Mouse (Mus musculus): Measurements from ENCODE around the gene Tec. TPM values are rescaled to one million over a fixed set of nuclear protein-coding genes. Genes with fewer than 3 reads are reported as not detected.

The Tec gene
- total RNA-seq (2023): 10 to 100 TPM; 23.0 to 29.9 TPM

DNA sequence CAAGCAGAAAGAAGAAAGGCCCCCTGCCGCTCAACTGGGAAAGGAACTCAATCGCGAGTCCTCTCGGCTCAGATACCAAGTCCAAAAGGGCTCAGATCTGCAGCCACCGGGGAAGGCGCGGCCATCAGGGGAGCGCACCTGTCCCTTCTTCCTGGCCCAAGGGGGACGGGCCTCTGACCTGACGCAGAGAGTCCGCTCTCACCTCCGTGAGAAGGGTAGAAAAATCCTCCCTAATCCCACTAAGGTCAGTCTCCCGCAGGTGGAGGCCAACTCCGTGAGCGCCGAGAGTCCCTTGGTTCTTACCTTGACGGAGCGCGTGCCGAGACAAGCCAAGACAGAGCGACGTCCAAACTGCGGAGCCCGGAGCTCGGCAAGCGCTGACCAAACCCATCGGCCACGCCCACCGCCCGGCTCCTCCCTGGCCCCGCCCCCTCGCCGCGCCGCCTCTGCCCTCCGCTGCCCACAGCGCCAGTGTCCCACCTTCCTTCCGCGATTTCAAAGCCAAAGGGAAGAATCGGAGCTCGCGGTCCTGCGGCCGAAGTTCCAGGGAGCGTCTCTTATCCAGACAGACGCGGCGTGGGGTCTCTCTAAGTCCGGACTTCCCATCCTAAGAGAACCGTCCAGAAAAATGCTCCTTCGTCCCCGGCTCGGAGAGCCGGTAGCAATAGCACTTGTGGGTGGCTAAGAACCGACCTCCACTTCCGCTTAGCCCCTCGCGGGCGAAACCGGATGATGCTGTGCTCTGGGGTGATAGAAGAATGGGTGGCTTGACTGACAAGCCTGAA is at the start of gene Tec:
Gene Tec, minus strand, starts transcription at position 393 of the 785 bp plus-strand sequence.

DNA sequence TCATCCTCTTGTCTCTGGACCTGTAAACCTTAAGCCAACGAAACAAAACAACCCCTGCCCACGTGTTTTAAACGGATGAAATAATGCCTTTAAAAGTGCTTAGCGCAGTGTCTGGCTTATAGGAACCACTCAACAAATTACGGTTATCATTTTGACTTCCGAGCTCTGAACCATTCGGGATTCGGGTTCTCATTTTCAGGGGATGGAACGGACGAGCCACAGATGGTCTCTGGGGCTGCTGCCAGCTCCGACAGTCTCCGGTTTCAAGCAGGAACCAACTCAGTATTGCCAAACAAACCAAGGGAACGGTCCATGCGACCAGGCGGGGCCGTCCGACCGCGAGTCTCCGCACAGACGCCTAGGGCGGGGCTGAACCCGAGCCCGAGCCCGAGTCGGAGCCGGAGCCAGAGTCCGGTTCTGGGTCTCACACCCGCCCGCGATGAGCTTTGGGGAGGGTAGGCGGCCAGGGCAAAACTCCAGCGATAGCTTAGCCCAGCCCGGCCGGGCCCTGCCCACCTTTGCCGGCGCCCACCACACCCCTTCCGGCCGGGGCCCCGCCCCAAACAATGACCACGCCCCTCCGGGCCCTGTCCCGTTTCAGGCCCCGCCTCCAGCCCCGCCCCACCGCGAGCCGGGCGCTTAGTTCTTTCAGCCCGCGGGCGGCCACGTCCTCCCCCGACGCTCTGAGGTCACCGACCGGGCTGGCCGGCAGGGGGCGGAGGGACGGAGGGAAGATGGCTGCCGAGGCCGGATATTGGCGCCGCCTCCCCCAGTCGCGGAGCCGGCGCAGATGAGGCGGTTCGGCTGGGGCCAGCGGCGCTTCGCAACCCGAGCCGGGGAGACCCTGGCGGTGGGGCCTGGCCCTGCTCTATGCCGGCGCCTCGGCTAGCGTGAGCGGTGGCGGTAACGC is 45.6 kb upstream of the Tec start, which contains the start of gene Slain2:
Gene Slain2, plus strand, starts transcription at position 657 of the 910 bp plus-strand sequence.

GRCm38 (mm10) chr5:72752585-72752984 is 115.7 kb downstream of the Tec start, which contains the start of gene Txk:
TSS of gene Txk (minus strand) at chr5:72752777.

Other genes with a start within 250 kb of the Tec start
- under 1 TPM in 1 of 2 experiments, not detected in 1; 0.18 TPM for gene Cnga1, start 224.2 kb downstream of the Tec start, total RNA-seq (2023)
- gene Nipal1, start 220.7 kb downstream of the Tec start, total RNA-seq (2023): not detected
- 1 to 10 TPM in 1 of 2 experiments, under 1 TPM in 1; 0.75 to 1.1 TPM for gene Txk, start 115.7 kb downstream of the Tec start, total RNA-seq (2023)
- gene Slain2, start 45.8 kb upstream of the Tec start, total RNA-seq (2023): 10 to 100 TPM; 67.6 to 75.1 TPM
- gene Gm10135, start 106.2 kb upstream of the Tec start, total RNA-seq (2023): not detected
- not detected for gene Slc10a4, start 138.4 kb upstream of the Tec start, total RNA-seq (2023)

Data from neutrophil, adult 83 days (primary cell).